Mouse (Mus musculus) cerebellum, adult 2 months (tissue): ENCODE data around the gene Thop1.

ENCODE experiments used
- CTCF ChIP-seq: fragments of 200-500 bp; IDR thresholded peaks from 2 replicates; pipeline ENCODE4 v1.5.1; 2011; ENCODE audit warnings: low read depth, mild to moderate bottlenecking, control low read depth, low read length, moderate library complexity, borderline replicate concordance; ENCODE audit not compliant: insufficient read depth
- POLR2A ChIP-seq: fragments of 200-500 bp; IDR thresholded peaks from 2 replicates; pipeline ENCODE4 v1.6.1; 2011; ENCODE audit warnings: low read length, control low read depth, borderline replicate concordance; ENCODE audit not compliant: insufficient read depth

DNA sequence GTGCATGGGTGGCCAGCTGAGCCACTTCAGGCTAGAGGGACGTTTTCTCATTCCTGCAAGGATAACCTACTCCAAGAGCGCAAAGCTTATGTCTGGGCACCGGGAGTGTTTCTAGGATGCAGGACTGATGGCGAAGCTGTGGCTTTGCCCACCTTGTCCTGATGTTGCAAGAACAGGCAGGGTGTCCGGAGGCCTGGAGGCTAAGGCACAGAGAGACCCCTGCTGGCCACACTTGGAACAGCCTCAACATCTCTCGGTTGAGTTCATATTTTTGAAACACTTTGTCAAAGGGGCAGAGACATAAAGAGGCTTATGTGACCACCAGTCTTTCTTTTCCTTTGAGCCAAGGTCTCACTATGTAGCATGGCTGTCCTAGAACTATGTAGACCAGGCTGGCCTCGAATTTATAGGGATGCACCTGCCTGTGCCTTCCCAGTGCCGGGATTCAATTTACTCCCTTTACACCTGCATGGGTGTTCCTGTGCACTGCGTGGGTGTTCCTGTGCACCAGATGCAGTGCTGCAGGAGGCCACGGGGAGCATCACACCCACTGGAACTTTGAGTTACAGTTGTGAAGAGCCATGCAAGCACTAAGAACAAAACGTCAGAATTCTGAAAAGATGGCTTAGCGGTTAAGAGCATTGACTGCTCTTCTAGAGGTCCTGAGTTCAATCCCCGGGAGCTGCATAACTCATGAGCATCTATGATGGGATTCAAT lies 28.2 kb upstream of the Thop1 start:
- TF ChIP-seq POLR2A, result no peak
- TF ChIP-seq CTCF, result peak; percentile 93
